Mouse (Mus musculus): Measurements from ENCODE around the gene Slc8a3.

DNA sequence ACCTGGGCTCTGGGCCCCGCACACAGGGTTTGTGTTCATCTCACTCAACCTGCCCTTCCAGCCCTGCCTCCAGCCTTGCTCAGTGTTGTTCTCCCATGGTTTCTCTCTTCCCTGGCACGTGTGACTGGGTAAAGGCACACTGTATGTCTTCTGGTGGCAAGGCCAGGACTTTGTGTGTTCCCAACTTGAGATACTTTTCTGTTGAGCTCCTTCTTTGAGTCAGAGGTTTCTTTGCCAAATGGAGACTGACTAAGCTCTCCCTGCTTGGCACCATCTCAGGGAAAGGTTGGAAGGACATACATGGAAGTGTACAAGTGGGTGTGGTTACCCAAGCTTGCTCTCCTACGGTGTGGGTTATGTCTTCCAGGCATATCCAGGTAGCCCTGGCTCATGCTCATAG lies 169.8 kb downstream of the Slc8a3 start:
- TF ChIP-seq TAL1 (IDR thresholded peaks at IDR 0.05; ENCODE audit: low read length) (no peak), GATA1 (IDR thresholded peaks at IDR 0.05; ENCODE audit: low read length) (no peak)
